Mouse (Mus musculus) brain, embryonic 14.5 days (tissue): ENCODE measurements at regions not wholly inside any gene's neighbourhood (a gene's known extent, or its start where the extent isn't known, plus 50 kb on each side); places are given as distances from the start of the nearest gene placed in this dataset.
A peak's percentile ranks its signal among the peaks of the same experiment; 100 is the strongest.
"Not testable (repeated sequence)": the region's sequence is repeated elsewhere in the genome, so short reads cannot be mapped to it uniquely, and the experiment has no call there.

Experiments used
- DNase-seq: peaks from one replicate; pipeline ENCODE4 v3.0.0-alpha.2; 2011; ENCODE audit warnings: low read depth
- CTCF ChIP-seq: fragments of 200-500 bp; IDR thresholded peaks from 2 replicates; pipeline ENCODE4 v1.5.1; 2012; ENCODE audit warnings: inconsistent platforms, mild to moderate bottlenecking, moderate library complexity, borderline replicate concordance; ENCODE audit not compliant: insufficient read depth, insufficient read length; ENCODE audit errors: extremely low read depth
- POLR2A ChIP-seq: fragments of 200-500 bp; IDR thresholded peaks from 2 replicates; pipeline ENCODE4 v1.6.1; 2012; ENCODE audit warnings: mild to moderate bottlenecking, inconsistent platforms, borderline replicate concordance; ENCODE audit not compliant: poor library complexity, insufficient read depth, insufficient read length, severe bottlenecking; ENCODE audit errors: extremely low read depth

DNA sequence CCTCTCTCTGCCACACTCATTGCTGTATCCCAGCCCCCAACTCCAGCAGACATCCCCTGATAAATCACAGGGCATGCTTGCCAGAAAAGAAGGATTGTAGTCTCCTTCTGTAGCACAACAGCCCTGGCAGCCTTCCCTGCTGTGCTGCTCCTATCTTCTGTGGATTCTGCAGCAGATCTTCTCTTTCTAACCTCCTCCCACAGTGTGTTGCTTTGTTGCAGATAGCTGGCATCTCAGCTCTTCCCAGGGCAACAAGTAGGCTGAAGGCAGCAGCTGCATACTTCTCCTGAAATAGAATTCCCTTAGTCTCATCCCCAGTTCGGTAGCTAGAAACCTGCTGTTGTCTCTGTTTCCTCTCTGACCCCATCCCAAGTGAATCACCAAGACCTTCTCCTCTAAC is 77.7 kb downstream of the Amer1 start:
- peak; percentile 0 for DNase-seq
- TF ChIP-seq CTCF (no peak), POLR2A (no peak)

DNA sequence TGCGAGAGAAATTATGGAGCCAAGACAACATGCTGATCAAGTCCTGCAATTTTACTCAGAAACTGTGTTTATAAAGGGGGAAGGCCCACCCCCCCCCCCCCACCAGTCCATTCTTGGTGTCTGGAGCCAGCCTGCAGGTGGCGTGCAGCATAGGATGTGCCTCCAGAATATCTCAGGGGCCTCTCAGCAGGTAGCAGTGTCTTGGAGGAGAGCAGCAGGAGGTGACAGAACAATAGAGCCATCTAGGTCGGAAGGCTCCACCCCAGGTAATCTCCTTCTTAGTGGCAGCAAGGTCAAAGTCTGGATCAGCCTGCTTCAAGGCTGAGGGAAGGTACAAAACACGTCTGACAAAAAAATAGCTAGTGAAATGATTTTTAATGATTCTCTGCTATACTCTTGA is 79.3 kb downstream of the Amer1 start:
- DNase-seq, result not testable (repeated sequence)

DNA sequence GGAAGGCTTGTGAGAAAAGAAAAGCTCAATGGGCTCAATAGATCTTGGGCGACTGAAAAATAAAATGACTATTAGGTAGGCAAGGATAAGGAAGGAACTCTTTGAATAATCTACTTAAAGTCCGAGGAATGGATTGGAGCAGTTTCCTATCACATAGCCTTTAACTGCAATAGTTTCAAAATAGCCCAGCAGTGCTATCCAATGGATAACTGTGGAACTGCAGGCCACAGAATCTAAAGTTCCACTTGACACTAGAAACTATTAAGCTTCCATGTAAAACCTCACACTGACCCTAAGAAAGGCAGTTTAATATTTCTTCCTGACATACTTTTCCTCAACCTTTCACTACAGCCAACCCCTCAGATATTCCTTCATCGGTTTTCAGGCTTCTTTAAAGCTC is 85.6 kb downstream of the Amer1 start:
- peak; percentile 47; the same call in 1 of the 2 replicates for TF ChIP-seq CTCF
- no peak for TF ChIP-seq POLR2A

More for the DNA sequence above, 85.6 kb downstream of the Amer1 start:
- DNase-seq, result peak; percentile 47
